8 mouse cellular contexts compared by ENCODE assay signal in the genomic region with DNA sequence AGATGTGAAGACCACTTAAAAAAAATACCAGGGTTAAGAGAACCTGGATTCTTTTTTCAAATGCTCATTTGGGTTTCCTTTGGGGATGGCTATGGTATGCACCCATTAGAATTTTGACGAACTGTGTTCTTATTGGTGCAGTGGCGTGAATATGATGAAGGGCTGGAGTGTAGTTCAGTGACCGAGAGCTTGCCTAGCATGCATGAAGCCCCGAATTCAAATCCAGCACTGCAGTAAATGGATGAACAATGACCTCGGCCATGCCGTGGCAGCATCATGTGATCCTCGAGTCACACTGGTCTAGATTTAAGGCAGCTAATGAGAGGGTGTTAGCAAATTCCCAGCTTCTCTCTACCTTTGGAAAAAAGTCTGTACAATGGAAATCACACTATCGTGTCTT.
DNase-seq lines count a peak whose midpoint lies in the region; ATAC-seq and TF ChIP-seq lines count a peak whose summit lies in the region.
"Had no signal": no experiment of that assay in that cellular context is flagged by ENCODE, and none has a peak within 500 bp of the region (broad histone marks: within the 10 kb centered on the region; RNA-seq: fewer than 3 reads in every experiment).

No protein-coding gene starts in this region.

- WGBS in liver, adult 2 months = 70% methylated on average over 8 of the region's 8 CpGs
- 66% methylated on average over 8 of the region's 8 CpGs for WGBS in forebrain, embryonic 16.5 days
- WGBS in limb, embryonic 11.5 days = 78% methylated on average over 8 of the region's 8 CpGs
- 67% methylated on average over 8 of the region's 8 CpGs for WGBS in stomach, embryonic 15.5 days

- H3K4me1 ChIP-seq in liver, adult 2 months (ENCODE audit: control insufficient read depth, insufficient read depth, low read length) = peaks cover 2% of the 10 kb centered on the region; the same call in 1 of the 2 replicates
- peaks cover 44% of the 10 kb centered on the region for H3K4me1 ChIP-seq in forebrain, embryonic 16.5 days (replicated peaks; ENCODE audit: control insufficient read depth, insufficient read depth, low read length)
- peaks cover 26% of the 10 kb centered on the region for H3K4me1 ChIP-seq in limb, embryonic 11.5 days (ENCODE audit: control insufficient read depth, insufficient read depth, low read length)
- H3K4me1 ChIP-seq in stomach, embryonic 15.5 days = peaks cover 5% of the 10 kb centered on the region

- no peak overlapping the region for H3K4me3 ChIP-seq in liver, adult 2 months (ENCODE audit: insufficient read depth, low read depth, low read length)
- H3K4me3 ChIP-seq in forebrain, embryonic 16.5 days (replicated peaks; ENCODE audit: low read length) = no peak overlapping the region
- H3K4me3 ChIP-seq in limb, embryonic 11.5 days (ENCODE audit: low read depth, low read length) = no peak overlapping the region
- H3K4me3 ChIP-seq in stomach, embryonic 15.5 days (replicated peaks) = no peak overlapping the region

- peak overlapping the region; percentile 47 for H3K4me2 ChIP-seq in forebrain, embryonic 16.5 days (ENCODE audit: low read length)
- no peak overlapping the region for H3K4me2 ChIP-seq in limb, embryonic 11.5 days (ENCODE audit: low read depth, severe bottlenecking)
- H3K4me2 ChIP-seq in stomach, embryonic 15.5 days = peak overlapping the region; percentile 41; the same call in 1 of the 2 replicates

- TF ChIP-seq CTCF in liver, adult 2 months (IDR thresholded peaks at IDR 0.05; ENCODE audit: low read depth, low read length) = no peak

- no peak for TF ChIP-seq POLR2A in liver, adult 2 months (IDR thresholded peaks at IDR 0.05; ENCODE audit: extremely low read depth, insufficient read depth, low read length)

- H3K27me3 ChIP-seq in liver, adult 2 months (ENCODE audit: control insufficient read depth, insufficient read depth, low read length) = no peaks in the 10 kb centered on the region
- H3K27me3 ChIP-seq in forebrain, embryonic 16.5 days (replicated peaks; ENCODE audit: control insufficient read depth, insufficient read depth, low read length) = no peaks in the 10 kb centered on the region
- H3K27me3 ChIP-seq in limb, embryonic 11.5 days (ENCODE audit: control insufficient read depth, insufficient read depth, low read length) = no peaks in the 10 kb centered on the region
- H3K27me3 ChIP-seq in stomach, embryonic 15.5 days (replicated peaks) = no peaks in the 10 kb centered on the region

- no peaks in the 10 kb centered on the region for H3K79me2 ChIP-seq in liver, adult 2 months (ENCODE audit: control insufficient read depth, insufficient read depth, low read length)

- H3K36me3 ChIP-seq in liver, adult 2 months (ENCODE audit: control insufficient read depth, insufficient read depth, low read length) = no peaks in the 10 kb centered on the region
- H3K36me3 ChIP-seq in forebrain, embryonic 16.5 days (ENCODE audit: control insufficient read depth, insufficient read depth) = peaks cover 2% of the 10 kb centered on the region; the same call in 1 of the 2 replicates
- no peaks in the 10 kb centered on the region for H3K36me3 ChIP-seq in limb, embryonic 11.5 days (ENCODE audit: control insufficient read depth, insufficient read depth, low read length)
- no peaks in the 10 kb centered on the region for H3K36me3 ChIP-seq in stomach, embryonic 15.5 days

- H3K27ac ChIP-seq in liver, adult 2 months (replicated peaks; ENCODE audit: insufficient read depth, low read depth, low read length) = peak overlapping the region; percentile 68
- peak overlapping the region; percentile 99 for H3K27ac ChIP-seq in forebrain, embryonic 16.5 days (ENCODE audit: low read length)
- peak overlapping the region; percentile 86; the same call in 1 of the 2 replicates for H3K27ac ChIP-seq in limb, embryonic 11.5 days (replicated peaks; ENCODE audit: low read depth, low read length)
- H3K27ac ChIP-seq in stomach, embryonic 15.5 days = peak overlapping the region; percentile 89
- H3K27ac ChIP-seq: liver, embryonic 14.5 days had no signal

- peak; percentile 2 for DNase-seq in liver, adult 2 months (ENCODE audit: extremely low read depth, low read depth, low spot score)
- no peak for DNase-seq in liver
- no peak for DNase-seq in limb, embryonic 11.5 days (ENCODE audit: low spot score)
- DNase-seq in layer of hippocampus, adult 11-12 months (ENCODE audit: low spot score) = no peak

- H3K9me3 ChIP-seq in forebrain, embryonic 16.5 days (ENCODE audit: control insufficient read depth, low read length) = no peaks in the 10 kb centered on the region
- H3K9me3 ChIP-seq in limb, embryonic 11.5 days (ENCODE audit: control insufficient read depth, low read length) = no peaks in the 10 kb centered on the region
- H3K9me3 ChIP-seq in stomach, embryonic 15.5 days = no peaks in the 10 kb centered on the region

- no peak for ATAC-seq in forebrain, embryonic 16.5 days
- no peak for ATAC-seq in limb, embryonic 11.5 days (ENCODE audit: insufficient number of reproducible peaks, low FRiP score, low TSS enrichment, low read depth)
- no peak for ATAC-seq in stomach, embryonic 15.5 days (ENCODE audit: insufficient read depth, low FRiP score, low read depth)
- no peak for ATAC-seq in erythroid progenitor cell, adult 5-6 weeks (replicated peaks; ENCODE audit: low FRiP score, poor library complexity, severe bottlenecking)

- H3K9ac ChIP-seq in liver, adult 2 months (ENCODE audit: low read depth, low read length) = no peak overlapping the region
- peak overlapping the region; percentile 3; the same call in 1 of the 2 replicates for H3K9ac ChIP-seq in forebrain, embryonic 16.5 days (replicated peaks; ENCODE audit: low read depth, low read length)
- H3K9ac ChIP-seq in limb, embryonic 11.5 days (ENCODE audit: low read length) = no peak overlapping the region
- no peak overlapping the region for H3K9ac ChIP-seq in stomach, embryonic 15.5 days
- H3K9ac ChIP-seq: liver, embryonic 14.5 days had no signal
